Mouse (Mus musculus) CH12.LX (cell line): ENCODE results near the gene Slc17a3. TPM values are rescaled to one million over a fixed set of nuclear protein-coding genes. Genes with fewer than 3 reads are reported as not detected.

Experiments
- DNase-seq: peaks from one replicate; pipeline ENCODE4 v3.0.0-alpha.2; 2013; ENCODE audit errors: extremely low read depth
- H3K27ac ChIP-seq: 2 replicates; pipeline ENCODE4 v1.5.1; 2012; ENCODE audit warnings: low read depth, mild to moderate bottlenecking, control low read depth, moderate library complexity; ENCODE audit not compliant: insufficient read depth
- H3K27me3 ChIP-seq: replicated peaks from 2 replicates; pipeline ENCODE3; 2012; ENCODE audit warnings: inconsistent platforms
- H3K36me3 ChIP-seq, 2 experiments: replicated peaks in 1 of 2; 2 replicates each; pipeline versions ENCODE3 to v1.6.1; 2012; ENCODE audit warnings: inconsistent platforms in 1 of 2, low read length in 1 of 2, mild to moderate bottlenecking in 1 of 2, mixed read lengths in 1 of 2, moderate library complexity in 1 of 2; ENCODE audit not compliant: control insufficient read depth in 1 of 2, insufficient read depth in 1 of 2
- H3K4me1 ChIP-seq, 2 experiments: 2 replicates each; pipeline ENCODE4 v1.6.1; 2012; ENCODE audit warnings: inconsistent platforms in 1 of 2, moderate library complexity in 1 of 2; ENCODE audit not compliant: insufficient read depth in 2 of 2, control insufficient read depth in 1 of 2
- H3K4me2 ChIP-seq: 2 replicates; pipeline ENCODE4 v1.6.1; 2012; ENCODE audit warnings: low read depth, mild to moderate bottlenecking, control low read depth; ENCODE audit not compliant: poor library complexity, insufficient read depth, severe bottlenecking
- H3K4me3 ChIP-seq, 3 experiments: fragments of 150-350 bp in 1 of 3; sonication (generic) in 1 of 3; replicated peaks in 1 of 3; 2 replicates each; pipeline versions ENCODE3 to v1.5.1; 2011 to 2012; ENCODE audit warnings: low read depth in 2 of 3, low read length in 2 of 3, mild to moderate bottlenecking in 2 of 3, moderate library complexity in 2 of 3, control low read depth in 1 of 3, improper control_type of control experiment in 1 of 3, inconsistent platforms in 1 of 3, mixed read lengths in 1 of 3; ENCODE audit not compliant: poor library complexity in 1 of 3
- H3K79me2 ChIP-seq: replicated peaks from 2 replicates; pipeline ENCODE4 v1.6.1; 2012; ENCODE audit warnings: mild to moderate bottlenecking, moderate library complexity; ENCODE audit not compliant: control insufficient read depth, poor library complexity, insufficient read depth, severe bottlenecking; ENCODE audit errors: extremely low read depth
- H3K9ac ChIP-seq: 2 replicates; pipeline ENCODE4 v1.6.1; 2012; ENCODE audit warnings: low read depth, mild to moderate bottlenecking, control low read depth, moderate library complexity; ENCODE audit not compliant: insufficient read depth
- H3K9me3 ChIP-seq: replicated peaks from 2 replicates; pipeline ENCODE3; 2012; ENCODE audit warnings: low read length, inconsistent platforms, mixed read lengths
- CTCF ChIP-seq, 2 experiments: IDR thresholded peaks in 1 of 2; conservative IDR thresholded peaks in 1 of 2; 2 replicates each; pipeline ENCODE4 v1.5.1; 2011 to 2012; ENCODE audit warnings: low read depth in 2 of 2, low read length in 2 of 2, improper control_type of control experiment in 1 of 2, inconsistent platforms in 1 of 2, mild to moderate bottlenecking in 1 of 2, moderate library complexity in 1 of 2
- ETS1 ChIP-seq: conservative IDR thresholded peaks from 2 replicates; pipeline ENCODE4 v1.6.1; 2012; ENCODE audit warnings: low read depth, mild to moderate bottlenecking, inconsistent platforms, low read length, improper control_type of control experiment, moderate library complexity
- GABPA ChIP-seq: IDR thresholded peaks from 2 replicates; pipeline ENCODE4 v1.6.1; 2012; ENCODE audit warnings: low read depth, low read length, improper control_type of control experiment, inconsistent platforms; ENCODE audit not compliant: insufficient replicate concordance
- HCFC1 ChIP-seq: IDR thresholded peaks from 2 replicates; pipeline ENCODE4 v1.6.1; 2012; ENCODE audit warnings: low read depth, mild to moderate bottlenecking, inconsistent platforms, low read length, improper control_type of control experiment
- MAZ ChIP-seq: IDR thresholded peaks from 2 replicates; pipeline ENCODE4 v1.6.1; 2012; ENCODE audit warnings: low read depth, mild to moderate bottlenecking, inconsistent platforms, low read length, improper control_type of control experiment, moderate library complexity
- MXI1 ChIP-seq: IDR thresholded peaks from 2 replicates; pipeline ENCODE4 v1.6.1; 2011; ENCODE audit warnings: mild to moderate bottlenecking, low read depth, low read length, improper control_type of control experiment
- MYC ChIP-seq: IDR thresholded peaks from 2 replicates; pipeline ENCODE4 v1.6.1; 2011; ENCODE audit warnings: low read depth, mild to moderate bottlenecking, improper control_type of control experiment, low read length
- POLR2AphosphoS2 ChIP-seq: IDR thresholded peaks from 2 replicates; pipeline ENCODE4 v1.6.1; 2011; ENCODE audit warnings: low read depth, low read length, improper control_type of control experiment
- RAD21 ChIP-seq: IDR thresholded peaks from 2 replicates; pipeline ENCODE4 v1.6.1; 2011; ENCODE audit warnings: low read depth, mild to moderate bottlenecking, low read length, improper control_type of control experiment, moderate library complexity
- RCOR1 ChIP-seq: conservative IDR thresholded peaks from 2 replicates; pipeline ENCODE4 v1.6.1; 2012; ENCODE audit warnings: low read depth, mild to moderate bottlenecking, inconsistent platforms, low read length, improper control_type of control experiment
- SIN3A ChIP-seq: IDR thresholded peaks from 2 replicates; pipeline ENCODE4 v1.6.1; 2012; ENCODE audit warnings: low read length, improper control_type of control experiment, inconsistent platforms
- SMC3 ChIP-seq: IDR thresholded peaks from 2 replicates; pipeline ENCODE4 v1.6.1; 2011; ENCODE audit warnings: low read depth, low read length, improper control_type of control experiment
- TBP ChIP-seq: conservative IDR thresholded peaks from 2 replicates; pipeline ENCODE4 v1.6.1; 2011; ENCODE audit warnings: low read depth, low read length, improper control_type of control experiment
- TCF12 ChIP-seq: IDR thresholded peaks from 2 replicates; pipeline ENCODE4 v1.6.1; 2014; ENCODE audit warnings: low read depth, mild to moderate bottlenecking, inconsistent platforms, low read length, improper control_type of control experiment
- USF1 ChIP-seq: IDR thresholded peaks from 2 replicates; pipeline ENCODE4 v1.6.1; 2014; ENCODE audit warnings: low read depth, mild to moderate bottlenecking, inconsistent platforms, low read length, improper control_type of control experiment
- ZC3H11A ChIP-seq: IDR thresholded peaks from 2 replicates; pipeline ENCODE4 v1.6.1; 2012; ENCODE audit warnings: low read depth, mild to moderate bottlenecking, inconsistent platforms, low read length, improper control_type of control experiment
- ZKSCAN1 ChIP-seq: IDR thresholded peaks from 2 replicates; pipeline ENCODE4 v1.6.1; 2012; ENCODE audit warnings: low read depth, inconsistent platforms, low read length, improper control_type of control experiment, borderline replicate concordance
- ZMIZ1 ChIP-seq: IDR thresholded peaks from 2 replicates; pipeline ENCODE4 v1.6.1; 2012; ENCODE audit warnings: low read depth, mild to moderate bottlenecking, inconsistent platforms, low read length, improper control_type of control experiment
- dilution Hi-C: fragments of 300-500 bp; cut with MboI; formaldehyde crosslinking; loops from 2 replicates; pipeline ENCODE4 v1.14.3; 2020; ENCODE audit warnings: low sequenced_read_pairs; ENCODE audit not compliant: extremely low pct_unique_long_range_greater_than_20kb, extremely low pct_ligation_motif_present
- in situ Hi-C: fragments of 300-500 bp; cut with MboI; formaldehyde crosslinking; loops from 3 replicates; pipeline ENCODE4 v1.14.3; 2019; ENCODE audit warnings: low sequenced_read_pairs, low pct_ligation_motif_present, low pct_unique_long_range_greater_than_20kb, mixed read lengths
- polyA plus RNA-seq: library from polyadenylated mRNA; unstranded; fragments of >175 nt; gene quantifications from 2 replicates; pipeline ENCODE4 v1.2.1, GENCODE M21; 2012; ENCODE audit warnings: low read depth; ENCODE audit not compliant: insufficient read length
- total RNA-seq, 2 experiments: library from RNA; depleted of rRNA; stranded (reverse); fragments of 300-350 nt in 1 of 2; fragments of >200 nt in 1 of 2; gene quantifications; 2 replicates each; pipeline ENCODE4 v1.2.3; 2012 to 2014

Gene Slc17a3
- not detected in 2 replicates for total RNA-seq (2012; rRNA removed)
- total RNA-seq (2014; rRNA removed), result not detected in 2 replicates
- not detected in 2 replicates for polyA plus RNA-seq

DNA sequence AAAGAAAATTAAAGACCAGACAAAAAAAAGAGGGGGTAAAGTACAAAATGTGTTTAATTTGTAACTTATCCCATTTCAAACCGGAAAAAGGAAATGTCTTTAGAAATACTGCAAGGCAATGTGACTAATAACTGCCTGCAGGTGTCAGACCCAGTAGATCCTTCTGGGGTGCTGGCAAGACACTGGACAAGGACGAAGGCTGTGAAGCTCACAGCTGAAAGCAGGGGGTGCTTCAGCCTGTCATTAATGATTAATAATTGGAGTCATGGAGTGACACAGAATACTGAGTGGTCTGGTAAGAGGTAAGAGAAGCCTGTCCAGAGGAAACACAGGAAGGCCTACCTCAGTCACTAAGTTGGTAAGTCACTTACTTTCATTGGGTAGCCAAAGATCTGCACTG lies at the start of gene Slc17a3:
TSS of gene Slc17a3 (plus strand) at position 127 of the 400 bp plus-strand sequence.
- Histone ChIP-seq H3K4me3 (no peak within 1 kb of the TSS), H3K27ac (no peak within 1 kb of the TSS), H3K79me2 (no peaks in the 10 kb centered on the region), H3K4me2 (no peak within 1 kb of the TSS), H3K27me3 (no peaks in the 10 kb centered on the region), H3K9me3 (no peaks in the 10 kb centered on the region), H3K36me3 (no peaks in the 10 kb centered on the region), H3K4me1 (no peaks in the 10 kb centered on the region), H3K9ac (no peak within 1 kb of the TSS)
- dilution Hi-C loops (no loop called here), in situ Hi-C loops (loop anchor here (25.0 kb wide), 1 partner anchor 448 kb away; the partner anchor contains the start of gene Carmil1)
- no peak for DNase-seq
- TF ChIP-seq HCFC1 (no peak), MAZ (no peak), RCOR1 (no peak), ZMIZ1 (no peak), POLR2AphosphoS2 (no peak), TBP (no peak), SIN3A (no peak), TCF12 (no peak), GABPA (no peak), MXI1 (no peak), ZKSCAN1 (no peak)

- dilution Hi-C loops, result no loop called here
- no peak overlapping the region for H3K4me2 ChIP-seq
These were observed 46.7 kb upstream of the Slc17a3 start for GRCm38 (mm10) chr13:23792520-23792919.

More at GRCm38 (mm10) chr13:23792520-23792919, 46.7 kb upstream of the Slc17a3 start:
- Histone ChIP-seq H3K4me1 (no peaks in the 10 kb centered on the region), H3K79me2 (no peaks in the 10 kb centered on the region), H3K4me3 (no peak overlapping the region), H3K9ac (no peak overlapping the region), H3K9me3 (no peaks in the 10 kb centered on the region), H3K27me3 (no peaks in the 10 kb centered on the region), H3K36me3 (no peaks in the 10 kb centered on the region), H3K27ac (no peak overlapping the region)
- peak; percentile 63 for DNase-seq
- no peak for TF ChIP-seq ZC3H11A
- TF ChIP-seq RAD21, result peak; percentile 93
- TF ChIP-seq MYC, result peak; percentile 53; the same call in 1 of the 2 replicates
- TF ChIP-seq USF1, result no peak
- peak; percentile 63 for TF ChIP-seq SMC3
- TF ChIP-seq CTCF (conservative IDR thresholded peaks at IDR 0.05 in 1 of 2, IDR thresholded peaks at IDR 0.05 in 1 of 2; ENCODE audit: low read depth in 2 of 2, low read length in 2 of 2), result peak; percentile 68 to 87
- no peak for TF ChIP-seq ETS1
- TF ChIP-seq POLR2AphosphoS2, result no peak
- in situ Hi-C loops, result no loop called here
